Mouse (Mus musculus): ENCODE measurements around the gene Lce1h.

Lce1h gene

GRCm38 (mm10) chr3:92764965-92765364 lies at the start of gene Lce1h:
TSS of gene Lce1h (minus strand) at chr3:92765065.
- DNase-seq = no peak

- no peak for DNase-seq
Observed at GRCm38 (mm10) chr3:92807791-92808190, 42.9 kb upstream of the Lce1h start, which contains the start of gene Lce1k. TSS of gene Lce1k (minus strand) at chr3:92807891.

GRCm38 (mm10) chr3:92790414-92790813 lies 25.5 kb upstream of the Lce1h start, which contains the start of gene Lce1j:
TSS of gene Lce1j (minus strand) at chr3:92790514.
- no peak for DNase-seq

- no peak for DNase-seq
Observed at GRCm38 (mm10) chr3:92778799-92779198, 13.9 kb upstream of the Lce1h start, which contains the start of gene Lce1i. TSS of gene Lce1i (minus strand) at chr3:92778899.

GRCm38 (mm10) chr3:92771573-92771972 lies 6.7 kb upstream of the Lce1h start:
- DNase-seq = no peak

- no peak for DNase-seq
Observed at GRCm38 (mm10) chr3:92753197-92753596, 11.7 kb downstream of the Lce1h start.

- DNase-seq = no peak
Observed at GRCm38 (mm10) chr3:92752238-92752637, 12.6 kb downstream of the Lce1h start, which contains the start of gene Lce1g. TSS of gene Lce1g (minus strand) at chr3:92752338.

GRCm38 (mm10) chr3:92738996-92739395 lies 25.9 kb downstream of the Lce1h start, which contains the start of gene Gm38119:
TSS of gene Gm38119 (minus strand) at chr3:92739096.
- DNase-seq = no peak

GRCm38 (mm10) chr3:92722631-92723030 lies 42.2 kb downstream of the Lce1h start:
- no peak for DNase-seq

- DNase-seq = no peak
Observed at GRCm38 (mm10) chr3:92720250-92720649, 44.6 kb downstream of the Lce1h start, which contains the start of gene Lce1f. TSS of gene Lce1f (minus strand) at chr3:92720350.

- DNase-seq = no peak
Observed at GRCm38 (mm10) chr3:92715122-92715521, 49.7 kb downstream of the Lce1h start.

All from cerebellum, postnatal 36 days (tissue).